Mouse (Mus musculus): ENCODE data around the gene Tchh.
"Not testable (repeated sequence)": the region's sequence is repeated elsewhere in the genome, so short reads cannot be mapped to it uniquely, and the experiment has no call there.

The Tchh gene

DNA sequence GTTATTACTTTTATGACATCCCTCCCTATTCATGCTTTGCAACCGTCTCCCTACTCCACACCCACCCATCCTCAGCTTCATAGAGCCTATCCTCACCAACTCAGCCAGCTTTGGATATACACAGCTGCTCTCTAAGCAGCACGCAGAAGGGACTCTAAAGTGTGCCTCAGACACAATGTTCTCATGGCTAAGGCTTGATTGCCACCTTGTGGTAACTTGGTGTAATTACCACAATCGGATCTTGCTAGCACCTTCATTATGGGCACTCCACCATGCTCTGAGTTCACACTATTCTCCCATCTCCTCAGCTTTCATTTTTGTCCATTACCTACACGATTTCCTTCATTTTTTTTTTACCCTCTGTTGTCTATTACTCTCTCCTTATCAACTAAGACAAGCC, 51.9 kb downstream of the Tchh start:
- DNase-seq (ENCODE audit: extremely low spot score, low spot score) = peak; percentile 45

DNA sequence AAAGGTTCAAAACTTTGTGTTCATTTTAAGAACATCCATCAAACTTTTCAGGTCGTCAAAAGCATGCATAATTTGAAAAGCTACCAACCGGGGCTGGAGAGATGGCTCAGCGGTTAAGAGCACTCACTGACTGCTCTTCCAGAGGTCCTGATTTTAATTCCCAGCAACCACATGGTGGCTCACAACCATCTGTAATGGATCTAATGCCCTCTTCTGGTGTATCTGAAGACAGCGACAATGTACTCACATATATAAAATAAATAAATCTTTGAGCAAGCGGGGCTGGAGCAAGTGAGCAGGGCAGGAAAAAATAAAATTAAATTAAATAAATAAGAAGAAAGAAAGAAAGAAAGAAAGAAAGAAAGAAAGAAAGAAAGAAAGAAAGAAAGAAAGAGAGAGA, 52.6 kb downstream of the Tchh start:
- DNase-seq (ENCODE audit: extremely low spot score, low spot score) = not testable (repeated sequence)

DNA sequence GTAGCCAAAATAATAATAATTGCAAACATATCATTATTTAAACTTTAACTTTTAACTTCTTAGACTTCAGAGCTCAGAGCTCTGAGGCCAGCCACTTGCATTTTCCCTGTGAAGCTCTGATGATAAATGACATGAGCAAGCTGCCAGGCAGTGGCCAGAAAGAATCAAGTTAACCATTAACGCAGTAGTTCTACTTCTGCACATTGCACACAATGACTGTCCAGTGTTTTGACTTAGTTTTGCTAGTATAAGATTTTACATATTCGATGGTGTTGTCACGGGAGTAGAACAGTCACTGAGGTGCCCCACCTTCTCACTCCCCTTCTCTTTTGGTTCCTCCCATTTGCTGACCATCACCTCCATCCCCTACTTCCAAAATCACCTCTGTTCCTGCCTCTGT, 55.0 kb downstream of the Tchh start:
- DNase-seq (ENCODE audit: extremely low spot score, low spot score) = no peak

All from neural tube, embryonic 10.5 days (tissue).